Mouse (Mus musculus): Measurements from ENCODE around the gene Adad2.

Adad2 gene

GRCm38 (mm10) chr8:119642960-119643359 is 30.4 kb downstream of the Adad2 start:
- DNase-seq (ENCODE audit: low read depth) = no peak

GRCm38 (mm10) chr8:119644429-119644960 is 31.9 kb downstream of the Adad2 start:
- DNase-seq (ENCODE audit: low read depth) = no peak

DNA sequence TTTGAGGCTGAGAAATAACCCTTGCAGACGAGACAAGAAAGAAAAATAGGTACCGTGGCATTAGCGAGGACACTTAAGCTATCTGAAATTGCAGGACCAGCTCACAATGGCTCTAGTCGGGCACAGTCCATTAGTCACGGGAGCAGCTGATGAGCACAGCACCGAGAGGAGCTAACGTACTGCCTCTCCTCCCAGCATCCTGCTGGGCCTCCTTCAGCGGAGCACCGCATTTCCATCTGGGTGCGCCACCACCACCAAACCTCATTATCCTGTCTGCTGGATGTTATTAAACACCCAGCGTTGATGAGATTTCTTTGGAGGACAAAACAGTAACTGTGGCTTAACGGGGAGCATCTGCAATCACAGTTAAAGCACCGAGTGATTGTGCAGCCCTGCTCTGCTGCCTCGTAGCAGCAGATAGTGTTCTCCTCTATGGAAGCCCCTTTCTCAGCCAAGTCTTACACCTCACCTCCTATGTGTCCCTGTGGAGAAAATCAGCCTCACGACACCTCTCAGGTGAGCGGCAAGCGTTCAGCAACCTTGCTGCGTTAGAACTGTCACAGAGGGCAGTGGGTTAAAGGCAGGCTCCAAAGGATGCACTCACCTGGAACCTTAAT is 32.5 kb downstream of the Adad2 start:
- DNase-seq (ENCODE audit: low read depth) = no peak

- DNase-seq (ENCODE audit: low read depth) = no peak
Observed at GRCm38 (mm10) chr8:119646197-119646596, 33.6 kb downstream of the Adad2 start.

DNA sequence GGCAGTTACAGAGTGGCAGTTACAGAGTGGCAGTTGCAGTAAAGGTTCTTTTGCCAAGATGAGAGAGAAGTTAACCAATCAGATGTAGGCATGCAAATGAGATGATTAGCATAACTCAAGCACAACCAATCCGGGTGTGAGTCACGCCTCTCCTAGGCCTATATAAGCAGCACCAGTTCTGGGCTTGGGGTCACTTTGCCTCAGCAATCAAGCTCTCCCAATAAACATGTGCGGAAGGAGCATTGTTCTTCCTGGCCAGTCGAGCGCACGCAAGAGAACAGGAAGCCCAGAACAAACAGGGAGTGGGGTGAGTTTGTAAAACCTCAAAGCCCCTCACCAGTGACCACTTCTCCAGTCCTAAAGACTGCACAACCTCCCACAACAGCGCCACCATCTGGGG is 34.3 kb downstream of the Adad2 start:
- DNase-seq (ENCODE audit: low read depth) = no peak

- DNase-seq (ENCODE audit: low read depth) = no peak
Observed at GRCm38 (mm10) chr8:119651324-119651723, 38.8 kb downstream of the Adad2 start.

- DNase-seq (ENCODE audit: low read depth) = peak; percentile 67
Observed at GRCm38 (mm10) chr8:119656709-119657464, 44.3 kb downstream of the Adad2 start.

DNA sequence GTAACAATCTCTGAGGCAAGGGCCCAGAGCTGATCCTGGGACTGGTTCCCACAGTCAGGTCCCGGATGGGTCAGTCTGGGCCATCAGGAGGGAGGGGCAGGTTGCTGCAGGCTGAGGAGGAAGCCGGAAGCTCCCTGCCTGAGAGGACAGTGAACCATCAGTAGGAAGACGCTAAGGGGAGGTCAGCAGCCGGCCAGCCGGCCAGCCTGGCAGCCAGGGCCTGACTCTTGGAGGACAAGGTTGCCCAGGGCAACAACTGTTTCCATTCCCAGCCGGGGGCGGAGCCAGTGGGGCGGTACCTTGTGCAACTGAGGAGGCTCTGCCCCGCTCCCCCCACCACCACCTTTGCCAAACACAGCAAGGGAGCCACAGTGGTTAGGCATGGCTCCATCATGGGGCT is 48.5 kb downstream of the Adad2 start:
- DNase-seq (ENCODE audit: low read depth) = peak; percentile 72

GRCm38 (mm10) chr8:119661892-119662291 is 49.3 kb downstream of the Adad2 start:
- DNase-seq (ENCODE audit: low read depth) = no peak

DNA sequence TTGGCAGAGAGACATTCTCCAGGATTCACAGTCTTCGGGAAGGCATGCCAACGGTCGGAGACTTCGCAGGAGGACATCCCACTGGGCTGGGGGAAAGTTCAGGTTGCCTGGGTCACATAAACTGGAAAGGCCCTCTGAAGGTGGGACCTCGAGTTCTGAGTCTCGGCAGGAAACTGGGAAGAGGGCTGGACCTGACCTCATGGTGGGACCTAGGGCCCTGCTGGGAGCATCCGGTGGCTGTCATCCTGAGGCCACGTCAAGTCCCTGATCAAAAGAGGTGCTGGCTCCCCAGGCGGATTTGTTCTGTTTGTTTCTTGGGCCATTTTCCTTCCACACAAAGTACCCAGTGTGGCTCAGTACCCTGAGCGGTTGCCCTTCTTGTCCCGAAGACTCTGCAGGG is 50.9 kb downstream of the Adad2 start:
- no peak for DNase-seq (ENCODE audit: low read depth)

GRCm38 (mm10) chr8:119665270-119665669 is 52.7 kb downstream of the Adad2 start:
- no peak for DNase-seq (ENCODE audit: low read depth)

Data from NIH3T3 (cell line).